Mouse (Mus musculus): ENCODE measurements around the gene Col4a4. TPM values are rescaled to one million over a fixed set of nuclear protein-coding genes. Genes with fewer than 3 reads are reported as not detected.

Gene Col4a4
- total RNA-seq, 4 experiments from 2014 or later = 7.0 to 9.1 (median 7.3) TPM

DNA sequence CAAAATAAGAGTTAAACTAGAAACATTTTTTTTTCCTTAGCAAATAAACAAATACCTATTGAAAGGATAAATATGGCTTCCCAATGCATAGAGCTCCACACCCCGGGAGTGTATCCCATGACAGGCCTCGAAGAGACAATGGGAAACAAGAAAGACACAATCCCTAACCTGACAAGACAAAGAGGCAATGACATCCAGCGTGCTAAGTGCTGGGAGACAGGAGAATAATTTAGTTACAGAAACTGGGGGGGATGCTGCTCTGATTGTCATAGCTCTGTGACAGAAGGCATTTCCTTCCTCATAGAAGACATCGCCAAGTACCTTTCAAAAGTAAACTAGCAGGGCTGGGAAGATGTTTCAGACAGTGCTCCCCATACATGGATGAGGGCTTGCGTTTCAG is 111.4 kb downstream of the Col4a4 start:
- no peak for DNase-seq

DNA sequence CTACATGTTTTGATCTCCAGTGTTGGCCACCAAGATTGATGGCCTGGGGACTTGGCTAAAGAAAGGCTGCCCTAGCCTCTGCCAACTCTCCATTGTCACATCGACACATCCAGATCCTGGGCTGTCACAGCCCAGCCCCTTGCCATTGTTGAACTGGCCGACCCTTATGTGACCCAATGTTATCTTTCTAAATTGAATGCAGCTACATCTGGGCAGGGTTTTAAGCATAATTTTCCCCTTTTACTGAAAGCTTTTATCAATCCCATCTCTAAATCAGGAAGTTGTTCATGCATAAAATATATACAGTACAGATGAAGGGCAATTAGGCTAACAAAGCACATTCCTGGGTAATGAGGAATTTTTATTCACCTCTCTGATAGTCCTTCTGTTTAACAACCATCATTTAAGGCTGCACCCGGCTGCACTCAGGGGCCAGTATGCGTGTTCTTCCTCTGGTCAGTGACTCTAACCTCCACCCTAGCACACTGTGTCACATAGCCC is 112.1 kb downstream of the Col4a4 start:
- DNase-seq = peak; percentile 20

DNA sequence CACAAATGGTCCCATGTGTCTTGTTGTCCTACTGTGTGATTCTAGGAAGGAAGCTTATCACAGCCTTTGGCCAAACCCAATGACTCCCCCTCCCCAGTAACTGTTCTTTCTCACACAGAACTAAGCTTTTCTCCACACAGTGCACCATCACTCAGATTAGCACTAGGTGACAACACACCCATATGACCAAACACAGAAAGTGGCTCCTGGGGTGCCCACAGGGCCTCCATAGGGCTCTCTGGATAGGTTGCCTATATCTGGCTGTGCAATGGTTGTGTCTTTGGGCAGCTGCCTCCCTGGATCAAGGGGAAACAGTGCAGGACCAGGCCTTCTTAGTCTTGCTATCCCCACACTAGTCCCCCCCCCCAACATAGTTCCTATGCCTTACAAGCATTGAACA is 113.2 kb downstream of the Col4a4 start:
- DNase-seq = no peak

DNA sequence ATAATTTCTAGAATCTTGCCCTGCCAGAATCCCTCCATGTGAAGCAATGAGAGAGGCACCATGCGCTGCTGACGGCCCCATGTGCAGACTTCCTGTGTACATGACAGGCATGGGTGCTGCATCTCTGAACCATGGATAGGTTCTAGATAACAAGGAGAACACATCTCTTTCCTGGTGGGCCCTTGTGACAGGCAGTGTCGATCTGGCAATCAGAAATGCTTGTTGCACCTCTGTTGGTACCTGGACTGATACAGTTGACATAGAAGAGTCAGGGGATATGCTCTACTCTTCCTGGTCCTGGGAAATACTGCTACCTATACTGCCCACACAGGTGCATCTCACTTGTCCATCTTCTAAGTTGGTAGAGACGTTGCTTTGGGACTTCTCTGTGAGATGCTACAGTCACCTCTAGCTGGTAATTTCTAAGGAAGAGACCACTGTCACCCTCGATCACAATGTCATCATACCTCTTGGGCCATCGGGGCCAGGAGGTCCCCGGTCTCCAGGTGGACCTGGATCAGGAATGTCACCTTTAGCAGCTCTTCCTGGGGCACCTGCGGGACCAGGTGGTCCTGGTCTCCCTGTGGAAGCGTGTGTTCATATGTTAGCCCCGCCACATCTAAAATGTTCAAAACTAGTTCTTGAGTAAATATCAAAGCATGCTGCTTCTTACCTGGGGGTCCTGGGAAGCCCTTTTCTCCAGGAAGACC is 116.0 kb downstream of the Col4a4 start:
- DNase-seq = no peak

DNA sequence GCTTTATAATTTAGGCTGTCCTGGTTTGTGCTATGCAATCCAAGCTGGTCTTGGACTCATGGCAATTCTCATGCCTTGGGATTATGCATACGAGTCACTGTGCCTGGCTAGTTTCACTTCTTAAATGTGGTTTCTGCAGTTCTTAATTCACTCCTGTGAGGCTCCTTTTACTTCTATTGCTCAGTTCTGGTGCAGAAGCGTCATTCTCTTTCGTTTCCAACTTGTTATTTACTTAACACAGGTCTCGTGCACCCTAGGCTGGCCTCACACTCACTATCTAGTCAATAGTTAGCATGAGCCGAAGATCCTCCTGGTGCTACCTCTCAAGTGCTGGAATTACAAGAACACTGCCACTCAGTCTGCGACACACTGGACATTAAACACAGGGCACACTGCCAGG is 117.8 kb downstream of the Col4a4 start:
- no peak for DNase-seq

DNA sequence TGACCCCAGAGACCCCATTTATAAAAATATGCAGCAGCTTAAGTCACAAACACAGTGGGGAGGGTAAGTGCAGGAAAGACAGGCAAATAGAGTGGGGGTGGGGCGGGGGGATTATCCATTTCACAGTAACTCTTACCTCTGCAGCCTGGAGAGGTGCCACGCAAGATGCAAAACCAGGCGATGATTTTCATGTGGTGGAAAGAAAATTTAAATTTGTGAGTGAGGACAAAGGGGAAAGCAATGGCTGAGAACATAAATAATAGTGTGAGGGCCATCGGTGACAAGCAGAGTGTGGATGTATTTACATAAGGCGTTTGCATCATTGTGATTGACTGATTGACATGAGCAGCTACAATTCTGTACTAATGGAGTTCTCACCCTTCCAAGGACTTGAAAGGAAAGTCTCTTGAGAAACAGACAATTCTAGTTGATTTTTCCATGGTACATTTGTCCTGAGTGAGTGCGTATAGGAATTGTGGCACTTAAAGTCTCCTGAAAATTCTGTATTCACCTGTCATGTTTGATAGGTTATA is 121.3 kb downstream of the Col4a4 start:
- no peak for DNase-seq

DNA sequence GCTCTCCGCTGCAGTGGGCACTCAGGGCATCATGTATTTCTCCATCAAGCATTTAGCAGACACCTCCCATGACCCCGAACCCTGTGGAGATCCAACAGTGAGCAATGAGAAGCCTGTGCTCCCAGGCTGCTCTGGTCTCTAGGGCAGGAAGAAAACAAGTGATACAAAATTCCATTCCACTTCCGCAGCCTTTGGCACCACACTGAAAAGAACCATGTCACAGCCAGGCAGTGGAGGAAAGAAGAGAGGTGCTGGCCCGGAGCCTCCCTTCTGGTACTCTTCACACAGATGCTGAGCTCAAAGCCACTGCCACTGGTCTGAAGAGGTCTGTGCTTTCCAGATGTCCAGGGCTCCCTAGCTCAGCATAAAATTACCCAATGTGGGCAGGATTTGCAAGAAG is 125.6 kb downstream of the Col4a4 start:
- DNase-seq = no peak

DNA sequence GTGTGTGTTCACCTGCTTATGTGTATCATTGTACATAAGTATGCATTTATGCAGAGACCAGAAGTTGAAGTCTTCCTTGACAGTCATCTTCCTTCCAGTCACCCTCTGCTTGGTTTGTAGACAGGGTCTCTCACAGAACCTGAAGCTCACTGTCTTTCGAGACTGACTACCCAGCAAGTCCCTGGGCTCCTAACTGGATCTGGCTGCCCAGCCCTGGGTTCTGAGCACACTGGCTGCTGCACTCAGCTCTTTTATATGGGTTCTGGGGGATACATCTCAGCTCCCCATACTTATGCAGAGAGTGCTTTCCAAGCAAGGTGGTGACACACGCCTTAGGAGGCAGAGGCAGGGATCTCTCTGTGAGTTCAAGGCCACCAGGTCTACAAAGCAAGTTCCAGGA is 126.7 kb downstream of the Col4a4 start:
- no peak for DNase-seq

DNA sequence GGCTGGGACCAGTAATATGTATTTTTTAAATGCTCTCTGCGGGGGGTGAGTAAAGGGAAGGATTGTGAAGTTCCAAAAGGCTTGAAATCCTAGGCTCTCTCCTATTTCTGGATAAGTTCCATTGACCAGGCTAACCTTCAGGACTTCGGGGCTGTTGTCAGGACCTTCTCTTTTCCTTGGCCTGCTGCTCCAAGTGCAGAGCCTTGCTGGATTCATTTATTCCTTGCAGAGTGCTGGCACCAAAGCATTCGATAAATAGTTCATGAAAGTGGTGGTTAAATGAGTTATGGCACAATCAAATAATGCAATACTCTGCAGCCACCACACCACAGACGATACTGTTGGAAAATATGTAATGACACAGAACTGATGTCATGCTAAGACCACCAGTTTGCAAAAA is 127.3 kb downstream of the Col4a4 start:
- no peak for DNase-seq

DNA sequence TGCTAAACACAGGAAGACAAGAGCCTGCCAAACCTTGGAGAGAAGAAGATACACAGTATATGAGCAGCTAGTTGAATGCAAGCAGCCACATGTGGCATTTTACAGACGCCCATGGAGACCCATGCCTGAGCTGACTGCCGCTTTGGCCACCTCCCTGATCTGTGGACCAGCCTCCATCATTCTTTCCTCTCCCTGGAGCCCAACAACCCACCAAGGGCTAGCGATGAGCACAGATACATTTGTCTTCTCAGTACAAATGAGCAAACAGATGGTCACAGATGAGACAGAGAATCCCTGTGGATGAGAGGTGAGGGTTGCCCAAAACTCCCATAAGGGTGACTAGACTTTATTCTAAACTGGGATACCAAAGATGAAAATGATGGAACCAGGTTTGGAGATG is 132.6 kb downstream of the Col4a4 start:
- no peak for DNase-seq

DNA sequence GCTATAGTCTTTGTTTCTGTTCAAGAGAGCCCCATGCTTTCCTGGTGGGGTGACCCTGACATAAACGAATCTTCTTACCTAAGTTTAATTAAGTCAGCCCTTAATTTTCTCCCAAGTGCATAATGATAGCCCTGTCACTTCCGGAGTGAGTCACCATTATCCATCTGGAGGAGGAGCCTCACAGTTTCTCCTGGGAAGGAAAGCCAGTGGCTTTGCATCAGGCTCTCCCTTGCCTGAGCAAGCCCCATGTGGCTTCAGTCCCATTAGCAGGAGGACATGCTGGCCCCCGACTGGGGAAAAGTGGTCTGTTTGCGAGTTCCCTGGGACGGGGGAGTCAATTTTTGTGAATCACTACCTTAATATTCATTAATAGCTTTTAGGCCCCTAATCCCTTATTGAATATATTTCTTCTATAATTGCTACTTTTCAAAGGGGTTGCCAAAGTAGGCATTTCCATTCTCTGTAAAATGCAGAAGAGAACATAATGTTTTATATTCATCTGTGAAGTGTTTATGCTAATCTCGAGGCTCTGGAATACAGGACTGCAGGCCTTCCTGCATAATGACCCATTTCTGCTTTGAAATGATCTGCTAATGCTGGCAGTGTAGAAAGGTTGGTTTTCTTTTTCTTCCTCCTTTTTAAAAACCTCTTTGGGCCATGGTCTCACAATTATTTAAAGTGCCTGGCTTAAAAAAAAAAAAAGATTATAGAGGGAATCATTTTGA is 134.6 kb downstream of the Col4a4 start:
- DNase-seq = no peak

DNA sequence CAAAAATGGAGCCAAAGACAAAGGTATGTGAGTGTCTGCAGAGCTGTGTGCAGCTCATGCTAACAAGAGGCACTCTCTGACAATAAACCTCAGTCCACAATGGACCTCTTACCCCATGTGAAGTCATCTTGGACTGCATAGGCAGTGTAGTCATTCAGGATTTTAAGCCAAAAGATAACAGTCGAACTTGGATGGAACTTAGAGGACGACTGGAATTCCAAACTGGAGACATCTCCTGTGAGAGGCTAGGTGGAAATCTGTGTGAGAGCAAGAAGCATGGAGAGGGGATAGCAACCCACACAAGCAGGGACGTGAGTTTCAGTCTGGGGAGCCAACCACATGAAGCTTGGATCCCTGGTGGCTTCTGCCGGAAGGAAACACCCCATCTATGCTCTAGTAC is 136.8 kb downstream of the Col4a4 start:
- no peak for DNase-seq

DNA sequence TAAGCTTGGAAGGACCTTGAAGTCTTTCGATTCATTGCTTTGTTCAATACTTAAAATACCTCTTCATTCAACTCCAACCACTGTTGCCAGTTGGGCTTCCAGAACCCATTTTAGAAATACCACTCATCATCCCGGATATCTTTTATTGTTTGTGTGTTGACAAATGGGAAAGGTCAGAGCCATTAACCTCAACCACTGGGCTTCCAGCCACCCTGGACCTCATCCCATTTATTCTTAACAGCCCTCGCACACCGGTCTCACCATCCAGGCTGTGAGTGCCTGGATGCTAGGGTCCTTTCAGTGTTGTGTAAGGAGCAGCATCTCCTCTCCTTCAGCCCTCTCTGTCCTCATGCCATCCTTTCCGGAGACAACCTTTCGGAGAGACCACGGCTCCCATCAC is 140.6 kb downstream of the Col4a4 start:
- DNase-seq = no peak

DNA sequence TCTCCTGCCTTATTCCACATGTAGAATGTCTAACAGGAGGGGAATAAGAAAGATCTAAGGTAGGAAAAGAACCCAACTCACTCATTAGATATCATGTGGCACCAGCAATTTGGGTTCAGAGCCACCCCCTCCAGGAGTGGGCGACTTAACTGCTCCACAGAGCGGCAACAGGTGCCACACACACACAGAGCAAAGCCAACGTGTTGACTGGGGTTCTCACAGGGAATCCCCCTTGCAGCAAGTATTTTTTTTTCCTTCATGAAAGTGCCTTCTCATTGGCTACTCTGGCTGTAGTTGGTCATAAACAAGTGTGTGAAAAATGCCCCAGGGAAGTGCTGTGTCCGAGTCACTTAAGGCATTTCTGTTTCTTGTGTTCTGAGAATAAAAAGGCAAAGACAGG is 143.1 kb downstream of the Col4a4 start:
- DNase-seq = no peak

DNA sequence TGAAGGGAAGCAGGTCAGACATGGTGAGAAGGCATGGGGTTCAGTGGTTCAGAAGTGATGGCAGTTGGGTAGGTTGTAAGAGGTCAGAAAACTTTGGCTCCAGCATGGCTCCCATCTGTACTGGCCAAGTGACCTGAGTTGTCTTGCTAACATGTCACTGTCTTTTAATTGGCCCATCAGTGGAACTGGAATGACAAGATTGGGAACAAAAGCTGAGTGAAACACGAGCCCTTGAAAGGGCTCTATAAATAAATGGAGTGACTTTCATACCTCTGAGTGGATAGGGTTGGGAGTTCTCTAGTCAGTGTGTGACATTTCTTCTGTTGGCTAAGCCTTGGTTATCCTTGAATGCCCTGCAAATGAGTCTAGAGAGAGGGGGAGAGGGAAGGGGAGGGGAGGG is 146.5 kb downstream of the Col4a4 start:
- no peak for DNase-seq

DNA sequence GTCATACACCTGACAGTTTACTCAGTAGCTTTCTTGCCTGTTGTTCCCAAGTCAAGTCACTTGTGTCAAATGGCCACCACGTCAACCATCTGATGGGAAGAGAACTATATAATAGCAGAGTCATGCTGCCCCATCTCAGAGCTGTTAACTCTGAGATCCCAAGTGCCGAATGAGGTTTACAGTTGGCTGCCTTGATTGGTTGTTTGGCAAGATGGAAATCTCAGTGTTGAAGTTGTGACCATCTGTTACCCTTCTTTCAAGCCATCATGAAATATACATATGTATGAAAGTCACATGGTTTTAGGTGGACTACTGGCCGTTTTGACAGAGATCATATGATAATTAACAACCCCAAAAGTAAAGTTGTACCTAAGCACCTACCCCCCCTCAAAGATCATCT is 149.4 kb downstream of the Col4a4 start:
- no peak for DNase-seq

DNA sequence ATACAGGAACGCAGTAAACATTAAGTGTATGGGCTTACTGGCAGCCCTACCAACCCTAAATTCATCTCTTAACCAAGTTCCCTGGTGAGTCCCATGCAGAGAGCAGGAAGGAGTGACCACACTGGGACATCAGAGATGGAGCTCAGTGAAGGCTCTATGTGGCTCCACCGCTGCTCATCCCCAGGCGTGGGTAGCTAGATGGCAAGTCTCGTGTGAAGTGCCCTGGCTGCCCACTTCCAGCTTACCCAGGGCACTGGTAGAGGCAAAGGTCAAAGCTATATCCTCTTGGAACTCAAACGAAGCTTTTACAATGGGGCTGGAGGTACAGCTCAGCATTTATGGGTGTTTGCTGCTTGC is 153.0 kb downstream of the Col4a4 start:
- DNase-seq = no peak

DNA sequence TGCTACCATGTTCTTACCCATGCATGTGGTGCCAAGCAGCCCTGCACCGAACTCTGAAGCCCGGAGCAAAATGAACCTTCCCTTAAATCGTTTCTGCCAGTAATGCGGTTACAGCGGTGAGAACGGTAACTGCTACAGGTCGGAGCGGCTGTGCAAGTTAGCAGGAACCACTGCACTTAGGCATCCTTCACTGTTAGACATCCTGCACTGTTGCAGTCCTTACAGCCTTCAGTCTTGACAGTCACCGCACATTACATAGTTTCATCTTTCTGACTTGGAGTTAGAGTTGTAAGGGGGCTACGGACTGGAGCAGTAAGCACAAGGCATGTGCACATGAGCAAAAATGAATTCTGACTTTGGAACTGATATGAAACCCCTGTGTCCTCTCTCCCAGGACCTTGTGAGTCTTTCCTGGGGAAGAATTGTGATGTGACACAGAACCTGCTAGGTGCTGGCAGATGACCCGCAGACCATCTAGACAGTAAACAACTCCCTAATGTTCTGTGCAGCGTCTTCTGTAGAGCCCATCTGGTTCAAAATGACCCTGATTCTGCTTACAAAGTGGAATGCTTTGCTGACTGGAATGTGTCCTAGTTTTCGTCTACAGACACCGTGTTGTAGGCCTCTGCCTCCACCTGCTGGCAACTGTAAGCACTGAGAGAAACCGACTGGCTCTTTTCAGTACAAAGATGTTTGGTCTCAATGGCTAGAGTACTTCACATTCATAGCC is 153.6 kb downstream of the Col4a4 start:
- peak; percentile 37 for DNase-seq

DNA sequence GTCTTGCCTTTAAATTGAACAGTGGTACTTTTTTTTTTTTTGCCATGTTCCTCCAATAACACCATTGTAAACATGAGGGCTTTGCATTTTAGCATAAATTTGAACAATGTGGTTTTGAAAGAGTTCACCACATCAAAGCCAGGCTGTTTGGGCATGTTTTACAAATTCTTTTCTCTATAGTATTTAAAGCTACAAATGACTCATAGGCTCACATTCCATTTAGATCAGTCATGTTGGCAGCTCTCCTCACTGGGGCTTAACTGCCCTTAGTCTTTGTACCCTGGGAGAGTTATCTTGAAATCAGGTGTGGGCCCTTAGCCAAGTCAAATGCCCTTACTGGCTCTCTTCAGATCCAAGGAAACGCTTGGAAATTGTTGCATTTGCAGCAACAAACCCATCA is 157.6 kb downstream of the Col4a4 start:
- DNase-seq = peak; percentile 74

DNA sequence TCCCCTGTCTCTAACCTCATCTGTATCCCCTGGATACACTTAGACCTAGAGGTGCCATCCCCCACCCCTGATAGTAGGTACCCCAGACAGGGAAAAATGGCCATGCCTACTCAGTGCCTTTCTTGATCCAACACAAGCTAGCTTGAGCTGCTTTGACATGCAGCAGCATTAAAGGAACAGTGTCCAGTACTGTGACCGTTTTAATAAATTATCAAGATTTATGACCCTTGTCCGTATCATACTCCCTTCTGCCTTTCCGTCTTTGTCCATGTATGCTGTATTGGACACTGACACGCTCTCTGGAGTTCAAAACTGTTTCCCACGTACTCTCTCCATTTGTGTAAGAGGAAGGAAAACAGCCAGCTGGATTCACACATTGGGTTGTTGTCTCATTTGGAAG is 158.9 kb downstream of the Col4a4 start:
- DNase-seq = no peak

DNA sequence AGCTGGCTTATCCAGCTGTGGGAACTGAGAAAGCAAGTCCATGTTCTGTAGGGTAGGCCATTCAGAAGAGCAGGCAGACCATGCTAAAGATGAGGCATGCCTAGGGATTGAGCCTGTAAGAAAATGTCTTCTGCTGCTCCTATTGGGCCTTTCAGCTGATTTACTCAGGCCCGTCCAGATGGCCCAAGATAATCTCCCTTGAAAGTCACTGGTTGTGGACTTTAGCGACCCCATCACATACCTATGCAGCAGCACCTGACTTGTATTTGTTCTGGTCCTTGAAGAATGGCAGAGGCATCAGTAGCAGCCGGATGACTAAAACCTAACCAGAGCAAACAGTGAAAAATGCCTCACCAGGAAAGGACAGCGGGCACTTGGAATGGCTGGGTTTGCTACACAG is 171.0 kb downstream of the Col4a4 start:
- DNase-seq = no peak

DNA sequence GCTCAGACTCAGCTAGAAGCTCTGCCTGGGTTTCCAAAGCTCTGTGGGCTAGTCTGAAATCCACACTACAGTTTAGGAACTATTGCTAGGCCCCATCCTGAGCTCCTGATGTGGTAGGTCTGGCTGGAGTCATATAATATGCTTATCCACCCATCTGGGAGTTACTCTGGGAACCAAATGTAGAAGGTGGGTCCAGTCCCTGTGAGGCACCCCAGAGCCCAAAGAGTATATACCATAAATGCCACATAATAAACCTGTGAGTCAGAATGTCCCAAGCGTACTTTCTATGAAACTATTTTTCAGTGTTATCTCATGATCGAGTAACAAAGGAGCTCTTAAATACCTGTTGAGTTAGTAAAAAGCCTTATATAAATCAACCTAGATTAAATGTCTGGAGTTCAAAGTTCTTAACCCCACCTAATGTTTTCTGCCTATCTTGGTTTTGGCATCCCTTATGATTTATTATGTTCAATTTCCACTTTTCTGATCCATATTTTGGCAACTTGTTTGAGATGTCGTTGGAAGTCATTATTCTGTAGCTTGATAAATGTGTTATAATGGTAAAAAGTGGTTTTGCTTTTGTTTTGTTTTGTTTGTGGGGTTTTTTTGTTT is 172.1 kb downstream of the Col4a4 start:
- DNase-seq = no peak

DNA sequence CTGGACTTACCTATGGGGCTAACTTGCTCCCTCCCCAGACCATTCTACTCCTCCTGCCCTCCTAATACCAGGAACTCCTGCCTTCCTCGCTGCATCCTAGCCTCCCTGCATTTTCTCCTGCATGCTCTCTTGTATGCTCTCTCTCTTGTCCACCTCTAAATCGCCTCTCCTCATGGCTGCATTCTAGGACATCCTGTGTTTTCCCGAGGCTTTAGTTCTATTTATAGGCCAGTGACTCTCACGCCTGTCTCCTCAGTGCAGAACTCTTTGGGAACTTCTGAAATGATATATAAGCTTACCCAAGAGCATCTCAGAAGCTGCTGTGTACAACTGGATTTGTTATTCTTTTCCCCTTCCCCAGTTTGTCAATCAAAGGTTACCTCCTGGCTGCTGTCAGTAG is 174.6 kb downstream of the Col4a4 start:
- no peak for DNase-seq
